Mouse (Mus musculus) forebrain, embryonic 16.5 days (tissue): Measurements from ENCODE around the gene Prr30. TPM values are rescaled to one million over a fixed set of nuclear protein-coding genes. Genes with fewer than 3 reads are reported as not detected.
"Not testable (repeated sequence)": the region's sequence is repeated elsewhere in the genome, so short reads cannot be mapped to it uniquely, and the experiment has no call there.

ENCODE experiments used
- ATAC-seq: fragments of 200-750 bp; cut with Nextera tagmentation; 2 replicates; pipeline ENCODE4 v1.8.0; 2017; ENCODE audit warnings: mild to moderate bottlenecking, moderate library complexity
- H3K27ac ChIP-seq: fragments of 300-500 bp; sonication (generic); 2 replicates; pipeline ENCODE4 v1.5.1; 2014; ENCODE audit warnings: low read length, control low read depth
- H3K27me3 ChIP-seq: fragments of 300-500 bp; sonication (generic); replicated peaks from 2 replicates; pipeline ENCODE4 v1.6.1; 2014; ENCODE audit warnings: low read length; ENCODE audit not compliant: control insufficient read depth, insufficient read depth
- H3K36me3 ChIP-seq: fragments of 300-500 bp; sonication (generic); 2 replicates; pipeline ENCODE4 v1.6.1; 2014; ENCODE audit not compliant: control insufficient read depth, insufficient read depth
- H3K4me1 ChIP-seq: fragments of 300-500 bp; sonication (generic); replicated peaks from 2 replicates; pipeline ENCODE4 v1.6.1; 2014; ENCODE audit warnings: low read length; ENCODE audit not compliant: control insufficient read depth, insufficient read depth
- H3K4me2 ChIP-seq: fragments of 300-500 bp; sonication (generic); 2 replicates; pipeline ENCODE4 v1.6.1; 2014; ENCODE audit warnings: mild to moderate bottlenecking, low read length, control low read depth
- H3K4me3 ChIP-seq: fragments of 300-500 bp; sonication (generic); replicated peaks from 2 replicates; pipeline ENCODE4 v1.5.1; 2014; ENCODE audit warnings: mild to moderate bottlenecking, low read length, control low read depth
- H3K9ac ChIP-seq: fragments of 300-500 bp; sonication (generic); replicated peaks from 2 replicates; pipeline ENCODE4 v1.6.1; 2014; ENCODE audit warnings: low read depth, low read length, control low read depth
- H3K9me3 ChIP-seq: fragments of 300-500 bp; sonication (generic); 2 replicates; pipeline ENCODE4 v1.6.1; 2016; ENCODE audit warnings: low read length; ENCODE audit not compliant: control insufficient read depth
- WGBS: fragments of 180-500 bp; shearing (Covaris S2); extraction: QIAGEN DNeasy Blood & Tissue Kit; methylation state at CpG from one replicate; pipeline ENCODE4 v1.1.7; 2014; 5-methylcytosine and 5-hydroxymethylcytosine counted together
- polyA plus RNA-seq: library from polyadenylated mRNA; unstranded; fragments of >200 nt; fragmentation: Nextera tagmentation; extraction: Ambion mirVana; gene quantifications from 2 replicates; pipeline ENCODE4 v1.2.1, GENCODE M21; 2015

Gene Prr30
- not detected in 2 replicates for polyA plus RNA-seq

DNA sequence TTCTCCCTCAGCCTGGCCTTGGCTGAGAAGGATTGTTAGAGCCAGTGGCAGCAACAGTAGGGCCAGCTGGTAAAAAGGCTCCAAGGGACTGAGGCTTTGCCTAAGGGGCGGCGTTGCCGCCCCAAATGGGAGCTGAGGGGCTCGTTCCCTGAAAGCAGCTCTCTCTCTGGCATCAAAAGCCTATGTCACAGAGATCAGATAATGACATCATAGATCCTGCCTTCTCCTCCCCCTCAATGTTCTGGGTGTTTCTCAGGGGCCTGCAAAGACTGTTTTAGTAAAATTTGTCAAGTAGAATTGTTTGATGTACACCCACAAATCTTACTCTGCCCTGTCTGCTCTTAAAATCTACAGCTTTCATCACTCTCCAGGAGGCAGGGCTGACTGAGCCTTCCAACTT lies at the start of gene Prr30:
TSS of gene Prr30 (minus strand) at position 101 of the 400 bp plus-strand sequence.
- Histone ChIP-seq H3K27me3 (no peaks in the 10 kb centered on the region), H3K4me2 (no peak within 1 kb of the TSS), H3K9ac (no peak within 1 kb of the TSS), H3K36me3 (no peaks in the 10 kb centered on the region), H3K4me3 (no peak within 1 kb of the TSS), H3K9me3 (no peaks in the 10 kb centered on the region), H3K27ac (no peak within 1 kb of the TSS), H3K4me1 (no peaks in the 10 kb centered on the region)
- no peak for ATAC-seq
- 60% methylated on average over 4 of the region's 4 CpGs for WGBS

DNA sequence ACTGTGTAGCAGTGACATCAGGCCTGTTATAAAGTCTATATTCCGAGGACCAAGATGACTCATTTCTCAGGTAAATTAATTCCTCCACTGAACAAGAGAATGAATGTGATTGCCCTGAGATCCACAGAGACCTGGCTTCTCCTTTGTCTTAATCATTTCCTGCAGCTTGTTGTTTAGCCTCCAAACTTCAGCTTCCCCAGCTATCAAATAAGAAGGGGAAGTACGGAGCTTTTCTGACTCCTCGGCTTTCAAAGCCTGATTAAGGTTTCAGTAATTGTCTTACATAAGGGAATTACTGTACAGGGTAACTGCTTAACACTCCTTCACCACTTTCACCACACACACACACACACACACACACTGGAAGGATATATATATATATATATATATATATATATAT lies 46.7 kb upstream of the Prr30 start:
- no peak overlapping the region for H3K4me3 ChIP-seq
- ATAC-seq: no peak
- WGBS: 78% methylated on average over 3 of the region's 3 CpGs
- no peak overlapping the region for H3K9ac ChIP-seq
- H3K4me2 ChIP-seq: no peak overlapping the region
- no peaks in the 10 kb centered on the region for H3K27me3 ChIP-seq
- no peaks in the 10 kb centered on the region for H3K4me1 ChIP-seq
- no peak overlapping the region for H3K27ac ChIP-seq
- H3K9me3 ChIP-seq: no peaks in the 10 kb centered on the region
- no peaks in the 10 kb centered on the region for H3K36me3 ChIP-seq

DNA sequence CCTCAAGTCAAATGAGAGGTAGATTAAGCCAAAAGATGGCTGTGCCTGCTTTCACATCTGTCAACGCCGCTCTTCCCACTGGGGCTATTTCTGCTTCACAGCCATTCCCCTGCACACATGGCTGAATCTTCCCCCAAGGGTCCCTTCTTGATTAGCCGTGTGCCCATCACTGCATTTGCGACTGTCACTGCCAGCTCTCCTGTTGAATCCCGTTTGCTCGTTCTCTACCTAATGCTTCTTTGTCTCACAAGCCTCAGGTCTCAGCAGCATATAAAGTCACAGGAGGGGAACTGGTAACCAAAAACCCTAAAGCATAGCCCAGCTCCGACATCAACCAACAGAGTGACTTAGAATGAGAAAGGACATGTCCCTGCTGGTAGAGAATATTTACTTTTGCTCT lies 45.6 kb upstream of the Prr30 start:
- Histone ChIP-seq H3K9me3 (no peaks in the 10 kb centered on the region), H3K4me2 (no peak overlapping the region), H3K27me3 (no peaks in the 10 kb centered on the region), H3K4me1 (no peaks in the 10 kb centered on the region), H3K36me3 (no peaks in the 10 kb centered on the region), H3K9ac (no peak overlapping the region), H3K27ac (no peak overlapping the region), H3K4me3 (no peak overlapping the region)
- 74% methylated on average over 7 of the region's 7 CpGs for WGBS
- ATAC-seq: no peak

DNA sequence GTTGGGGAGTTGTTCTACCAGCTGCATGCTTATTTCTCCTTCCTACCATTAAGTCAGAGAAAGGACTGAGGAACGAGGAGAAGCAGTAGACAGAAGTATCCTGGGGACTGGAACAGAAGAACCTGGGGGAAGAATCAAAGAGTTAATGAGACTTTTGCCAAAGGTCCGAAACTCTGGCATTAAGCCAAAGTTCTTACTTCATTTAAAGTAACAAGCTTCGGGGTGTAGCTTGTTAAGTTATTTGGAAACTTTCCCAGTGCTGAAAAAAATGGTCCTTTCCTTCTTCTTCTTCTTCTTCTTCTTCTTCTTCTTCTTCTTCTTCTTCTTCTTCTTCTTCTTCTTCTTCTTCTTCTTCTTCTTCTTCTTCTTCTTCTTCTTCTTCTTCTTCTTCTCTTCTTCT lies 44.3 kb upstream of the Prr30 start:
- not testable (repeated sequence) for H3K4me2 ChIP-seq, H3K9ac ChIP-seq, H3K27ac ChIP-seq, H3K9me3 ChIP-seq, H3K4me3 ChIP-seq, H3K4me1 ChIP-seq, H3K27me3 ChIP-seq, ATAC-seq, H3K36me3 ChIP-seq
- WGBS: 35% methylated on average over 3 of the region's 3 CpGs

DNA sequence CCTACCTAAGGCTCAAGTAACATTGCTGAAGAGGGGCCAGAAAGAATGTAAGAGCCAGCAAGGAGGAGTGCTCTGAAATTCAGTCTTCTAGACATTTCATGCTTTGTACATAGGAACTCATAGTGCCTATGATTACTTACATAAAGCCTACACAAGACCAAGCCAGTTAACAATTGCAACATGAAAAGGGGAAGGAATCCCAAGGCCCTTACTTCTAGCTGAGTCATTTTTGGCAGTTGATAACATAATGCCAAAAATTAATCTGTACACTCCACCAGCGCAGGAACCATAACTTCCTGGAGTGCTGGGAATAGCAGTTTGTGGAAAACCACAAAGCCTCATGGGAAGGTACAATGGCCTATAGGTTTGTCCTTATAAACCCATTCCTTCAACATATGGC lies 37.8 kb upstream of the Prr30 start:
- Histone ChIP-seq H3K4me2 (no peak overlapping the region), H3K9ac (no peak overlapping the region), H3K4me3 (no peak overlapping the region), H3K4me1 (no peaks in the 10 kb centered on the region), H3K27ac (no peak overlapping the region), H3K27me3 (no peaks in the 10 kb centered on the region), H3K9me3 (peaks cover 3% of the 10 kb centered on the region; the same call in 1 of the 2 replicates), H3K36me3 (no peaks in the 10 kb centered on the region)
- 100% methylated on average over 1 of the region's 1 CpGs for WGBS
- ATAC-seq: no peak

DNA sequence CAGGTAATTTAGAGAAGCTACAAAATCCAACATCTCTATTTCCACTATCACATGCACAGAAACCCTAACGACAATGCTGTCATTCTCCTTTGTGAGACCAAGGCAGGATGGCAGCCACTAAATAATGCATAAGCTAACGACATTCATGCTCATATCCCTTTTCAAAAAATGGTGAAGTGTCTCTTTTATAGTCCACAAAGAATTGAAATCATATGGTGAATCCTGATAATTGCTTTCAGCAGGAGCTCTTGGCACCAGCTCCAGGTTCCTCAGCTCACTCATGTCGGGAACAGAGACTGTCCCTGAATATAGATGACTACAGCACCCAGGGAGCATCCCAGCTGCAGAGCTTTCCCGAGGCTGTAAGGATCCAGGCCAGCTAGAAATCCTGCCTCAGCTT lies 28.9 kb upstream of the Prr30 start:
- no peaks in the 10 kb centered on the region for H3K27me3 ChIP-seq
- no peaks in the 10 kb centered on the region for H3K9me3 ChIP-seq
- WGBS: 11% methylated on average over 4 of the region's 4 CpGs
- H3K9ac ChIP-seq: no peak overlapping the region
- ATAC-seq: peak; percentile 95
- no peak overlapping the region for H3K4me3 ChIP-seq
- no peak overlapping the region for H3K27ac ChIP-seq
- H3K4me1 ChIP-seq: no peaks in the 10 kb centered on the region
- no peak overlapping the region for H3K4me2 ChIP-seq
- H3K36me3 ChIP-seq: no peaks in the 10 kb centered on the region

DNA sequence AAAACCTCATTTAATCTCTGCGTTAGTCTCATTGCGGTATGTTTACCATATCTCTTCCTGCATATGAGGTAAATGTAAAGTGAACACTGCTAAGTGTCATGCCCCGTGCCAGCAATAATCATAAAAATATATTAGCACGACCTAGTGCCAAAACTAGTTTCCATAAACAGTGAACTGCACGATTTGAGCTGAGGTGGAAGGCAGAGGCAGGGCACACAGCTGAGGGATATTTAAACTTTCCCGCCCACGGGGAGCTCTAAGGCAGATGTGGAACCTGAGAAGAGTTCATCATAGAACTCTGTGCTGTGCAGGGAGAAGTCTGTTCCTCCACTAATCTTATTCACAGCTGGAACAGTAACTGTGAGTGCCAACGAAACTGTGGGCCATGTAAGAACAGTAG lies 22.2 kb upstream of the Prr30 start:
- no peak for ATAC-seq
- H3K36me3 ChIP-seq: no peaks in the 10 kb centered on the region
- H3K4me3 ChIP-seq: no peak overlapping the region
- H3K4me2 ChIP-seq: no peak overlapping the region
- WGBS: 89% methylated on average over 8 of the region's 8 CpGs
- H3K9me3 ChIP-seq: no peaks in the 10 kb centered on the region
- no peak overlapping the region for H3K27ac ChIP-seq
- no peak overlapping the region for H3K9ac ChIP-seq
- H3K4me1 ChIP-seq: no peaks in the 10 kb centered on the region
- H3K27me3 ChIP-seq: no peaks in the 10 kb centered on the region

DNA sequence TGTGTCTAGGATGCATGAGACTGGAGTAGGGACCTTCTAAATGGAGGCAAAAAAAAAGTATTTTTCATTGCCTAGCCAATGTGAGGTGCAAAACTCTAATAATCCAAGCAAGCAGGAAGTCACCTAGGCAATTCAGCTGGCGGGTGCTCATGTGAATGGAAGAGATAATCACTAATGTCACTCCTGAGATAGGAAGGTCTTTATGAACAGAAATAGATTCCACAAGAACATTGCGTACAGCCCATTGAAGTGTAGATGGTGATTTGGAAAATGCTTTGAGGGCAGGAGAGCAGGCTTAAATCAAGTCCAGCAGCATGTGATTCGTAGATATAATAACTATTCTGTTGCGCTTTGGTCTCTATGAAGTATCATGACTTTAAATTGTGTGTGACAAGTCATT lies 27.9 kb downstream of the Prr30 start:
- no peak overlapping the region for H3K4me3 ChIP-seq
- no peaks in the 10 kb centered on the region for H3K9me3 ChIP-seq
- WGBS: 88% methylated on average over 4 of the region's 4 CpGs
- H3K27me3 ChIP-seq: no peaks in the 10 kb centered on the region
- H3K36me3 ChIP-seq: no peaks in the 10 kb centered on the region
- no peak for ATAC-seq
- H3K4me1 ChIP-seq: no peaks in the 10 kb centered on the region
- no peak overlapping the region for H3K27ac ChIP-seq
- H3K9ac ChIP-seq: no peak overlapping the region
- no peak overlapping the region for H3K4me2 ChIP-seq
